Mouse (Mus musculus) neural tube, embryonic 11.5 days (tissue): Measurements from ENCODE around the gene Hc. TPM values are rescaled to one million over a fixed set of nuclear protein-coding genes. Genes with fewer than 3 reads are reported as not detected.
A peak's percentile ranks its signal among the peaks of the same experiment; 100 is the strongest.

Source experiments
- ATAC-seq: fragments of 200-750 bp; cut with Nextera tagmentation; 2 replicates; pipeline ENCODE4 v1.8.0; 2017; ENCODE audit warnings: moderate number of reproducible peaks, mild to moderate bottlenecking, moderate TSS enrichment, moderate library complexity; ENCODE audit not compliant: insufficient read depth, low FRiP score, low TSS enrichment
- DNase-seq: peaks from one replicate; pipeline ENCODE4 v3.0.0-alpha.2; 2015; ENCODE audit warnings: low spot score
- H3K27ac ChIP-seq: fragments of 300-500 bp; sonication (generic); 2 replicates; pipeline ENCODE4 v1.5.1; 2014; ENCODE audit warnings: low read depth, mild to moderate bottlenecking, low read length
- H3K27me3 ChIP-seq: fragments of 300-500 bp; sonication (generic); 2 replicates; pipeline ENCODE4 v1.6.1; 2014; ENCODE audit warnings: mild to moderate bottlenecking, low read length, mixed read lengths; ENCODE audit not compliant: control insufficient read depth, insufficient read depth
- H3K36me3 ChIP-seq: fragments of 300-500 bp; sonication (generic); 2 replicates; pipeline ENCODE4 v1.6.1; 2014; ENCODE audit warnings: mild to moderate bottlenecking, low read length, moderate library complexity, mixed read lengths; ENCODE audit not compliant: control insufficient read depth, insufficient read depth
- H3K4me1 ChIP-seq: fragments of 300-500 bp; sonication (generic); 2 replicates; pipeline ENCODE4 v1.6.1; 2014; ENCODE audit warnings: low read length, mixed read lengths; ENCODE audit not compliant: control insufficient read depth, insufficient read depth
- H3K4me2 ChIP-seq: fragments of 300-500 bp; sonication (generic); 2 replicates; pipeline ENCODE4 v1.6.1; 2014; ENCODE audit warnings: low read depth, mild to moderate bottlenecking, moderate library complexity
- H3K4me3 ChIP-seq: fragments of 300-500 bp; sonication (generic); 2 replicates; pipeline ENCODE4 v1.5.1; 2014; ENCODE audit warnings: low read depth, low read length
- H3K9ac ChIP-seq: fragments of 300-500 bp; sonication (generic); 2 replicates; pipeline ENCODE4 v1.6.1; 2014; ENCODE audit warnings: mild to moderate bottlenecking, low read length
- H3K9me3 ChIP-seq: fragments of 300-500 bp; sonication (generic); 2 replicates; pipeline ENCODE4 v1.6.1; 2016; ENCODE audit warnings: low read length; ENCODE audit not compliant: control insufficient read depth
- WGBS: fragments of 180-500 bp; shearing (Covaris S2); extraction: QIAGEN DNeasy Blood & Tissue Kit; methylation state at CpG from one replicate; pipeline ENCODE4 v1.1.7; 2014; 5-methylcytosine and 5-hydroxymethylcytosine counted together
- polyA plus RNA-seq: library from polyadenylated mRNA; unstranded; fragments of >200 nt; fragmentation: Nextera tagmentation; extraction: Ambion mirVana; gene quantifications from 2 replicates; pipeline ENCODE4 v1.2.1, GENCODE M21; 2014

Hc gene
- polyA plus RNA-seq, 1 experiment from 2014 or later: not detected

DNA sequence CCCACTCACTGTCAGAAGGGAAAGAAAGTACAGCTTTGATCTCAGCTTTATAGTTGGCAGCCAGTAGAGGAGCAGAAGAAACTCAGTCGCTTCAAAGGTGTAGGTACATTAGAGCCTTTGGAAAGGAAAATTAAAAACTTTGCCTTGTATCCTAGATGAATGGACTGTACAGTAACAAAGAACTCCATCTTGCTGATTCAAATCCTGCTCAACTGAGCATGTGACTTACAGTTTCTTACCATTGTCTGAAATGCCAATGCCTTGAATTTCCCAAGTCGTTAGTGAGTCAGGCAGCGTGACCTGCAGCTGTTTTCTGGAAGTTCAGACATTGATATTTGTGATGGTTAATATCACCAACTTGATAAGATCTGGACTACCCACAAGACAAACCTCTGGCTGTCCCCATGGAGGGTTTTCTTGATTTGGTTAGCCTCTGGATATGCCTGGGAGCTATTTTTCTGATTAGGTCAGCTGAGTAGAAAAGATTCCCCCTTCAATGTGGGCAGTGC lies 36.5 kb downstream of the Hc start:
- Histone ChIP-seq H3K4me2 (no peak overlapping the region), H3K4me1 (no peaks in the 10 kb centered on the region), H3K9ac (no peak overlapping the region), H3K9me3 (no peaks in the 10 kb centered on the region), H3K36me3 (no peaks in the 10 kb centered on the region), H3K27ac (no peak overlapping the region), H3K27me3 (no peaks in the 10 kb centered on the region), H3K4me3 (no peak overlapping the region)
- DNase-seq: no peak
- ATAC-seq: no peak
- 92% methylated on average over 3 of the region's 3 CpGs for WGBS

DNA sequence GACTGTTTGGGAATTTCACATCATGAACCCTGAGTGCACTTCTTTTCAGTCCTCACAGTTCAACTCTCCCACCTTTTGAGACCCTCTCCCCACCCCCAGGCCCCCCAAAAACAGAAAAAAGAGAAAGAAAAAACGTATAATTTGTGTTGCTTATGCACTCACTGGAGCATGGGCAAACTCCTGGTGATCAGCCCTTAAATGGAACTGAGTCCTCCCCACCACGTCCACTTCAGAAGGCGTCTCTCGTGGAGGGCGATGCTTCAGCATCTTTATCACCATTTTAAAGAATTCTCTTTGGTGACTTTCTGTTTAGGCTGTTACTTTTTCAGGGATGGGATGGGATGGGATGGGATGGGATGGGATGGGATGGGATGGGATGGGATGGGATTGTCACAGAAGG lies 39.4 kb downstream of the Hc start:
- 83% methylated on average over 5 of the region's 5 CpGs for WGBS
- DNase-seq (no peak), ATAC-seq (no peak)
- no peak overlapping the region for H3K27ac ChIP-seq
- H3K27me3 ChIP-seq: no peaks in the 10 kb centered on the region
- H3K9me3 ChIP-seq: no peaks in the 10 kb centered on the region
- no peaks in the 10 kb centered on the region for H3K36me3 ChIP-seq
- H3K4me2 ChIP-seq: no peak overlapping the region
- no peak overlapping the region for H3K4me3 ChIP-seq
- no peaks in the 10 kb centered on the region for H3K4me1 ChIP-seq
- H3K9ac ChIP-seq: no peak overlapping the region

DNA sequence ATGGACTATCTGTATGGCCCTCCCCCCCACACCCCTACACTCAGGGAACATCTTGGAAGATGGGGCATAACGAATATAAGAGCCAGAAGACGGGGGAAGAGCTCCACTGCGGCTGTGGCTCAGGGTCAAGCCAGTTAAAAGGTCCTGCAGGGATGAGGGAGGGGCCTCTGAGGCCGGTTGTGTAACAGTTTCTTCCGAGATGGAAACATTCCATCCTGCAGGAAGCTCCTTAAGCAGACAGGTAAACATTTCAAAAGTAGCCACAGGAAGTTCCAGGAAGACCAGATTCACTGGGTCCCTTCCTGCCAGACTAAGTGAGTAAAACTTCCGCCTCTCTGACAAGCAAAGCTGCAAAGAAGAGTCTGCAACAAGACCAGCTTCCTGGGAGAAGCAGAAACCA lies 45.4 kb downstream of the Hc start:
- Histone ChIP-seq H3K27ac (no peak overlapping the region), H3K9me3 (no peaks in the 10 kb centered on the region), H3K36me3 (no peaks in the 10 kb centered on the region), H3K4me1 (no peaks in the 10 kb centered on the region), H3K4me2 (no peak overlapping the region), H3K4me3 (no peak overlapping the region), H3K9ac (no peak overlapping the region), H3K27me3 (no peaks in the 10 kb centered on the region)
- WGBS: 47% methylated on average over 6 of the region's 6 CpGs
- DNase-seq: no peak
- no peak for ATAC-seq

DNA sequence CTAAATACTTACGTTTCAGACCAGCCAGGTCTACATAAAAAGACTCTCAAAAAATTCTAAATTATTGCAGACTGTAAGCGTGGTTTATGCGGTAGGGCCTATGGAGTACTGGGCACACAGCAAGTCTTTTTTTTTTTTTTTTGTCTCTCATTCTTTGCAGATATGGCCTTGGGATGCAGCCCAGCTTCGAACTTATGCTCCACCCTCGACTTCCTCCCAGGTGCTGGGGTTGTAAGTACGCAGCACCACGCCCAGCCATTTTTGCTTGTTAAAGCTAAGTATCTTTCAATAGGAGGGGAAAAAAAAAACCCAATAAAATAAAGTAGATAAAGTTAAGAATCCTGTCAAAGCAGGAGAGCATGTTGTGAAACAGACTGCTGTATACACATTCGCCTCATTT lies 49.6 kb downstream of the Hc start:
- ATAC-seq (no peak), DNase-seq (no peak)
- Histone ChIP-seq H3K4me1 (no peaks in the 10 kb centered on the region), H3K36me3 (no peaks in the 10 kb centered on the region), H3K27me3 (no peaks in the 10 kb centered on the region), H3K4me2 (no peak overlapping the region), H3K27ac (no peak overlapping the region), H3K4me3 (no peak overlapping the region), H3K9ac (no peak overlapping the region), H3K9me3 (no peaks in the 10 kb centered on the region)
- 93% methylated on average over 8 of the region's 8 CpGs for WGBS

DNA sequence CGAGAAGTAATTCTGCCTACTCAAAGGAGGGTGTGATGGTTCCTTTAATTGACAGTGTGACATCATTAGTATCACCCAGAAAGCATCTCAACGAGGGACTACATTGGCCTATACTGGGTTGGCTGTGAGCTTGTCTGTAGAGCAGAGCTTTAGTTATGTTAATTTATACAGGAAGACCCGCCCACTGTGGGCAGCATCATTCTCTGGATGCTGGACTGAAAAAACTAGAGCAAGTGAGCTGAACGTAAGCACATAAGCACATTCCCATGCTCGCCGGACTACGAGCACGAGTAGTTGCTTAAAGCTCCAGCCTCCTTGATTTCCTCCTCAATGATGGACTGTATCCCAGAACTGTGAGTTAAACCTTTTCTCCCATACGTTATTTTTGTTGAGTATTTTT lies 62.3 kb downstream of the Hc start:
- no peaks in the 10 kb centered on the region for H3K36me3 ChIP-seq
- WGBS: 84% methylated on average over 9 of the region's 9 CpGs
- no peaks in the 10 kb centered on the region for H3K27me3 ChIP-seq
- no peak overlapping the region for H3K9ac ChIP-seq
- no peak overlapping the region for H3K27ac ChIP-seq
- DNase-seq (no peak), ATAC-seq (no peak)
- H3K4me1 ChIP-seq: 0 out of 2 replicates have a peak, but pooled peaks cover 1% of the 10 kb centered on the region
- H3K4me2 ChIP-seq: no peak overlapping the region
- H3K4me3 ChIP-seq: no peak overlapping the region
- H3K9me3 ChIP-seq: no peaks in the 10 kb centered on the region

DNA sequence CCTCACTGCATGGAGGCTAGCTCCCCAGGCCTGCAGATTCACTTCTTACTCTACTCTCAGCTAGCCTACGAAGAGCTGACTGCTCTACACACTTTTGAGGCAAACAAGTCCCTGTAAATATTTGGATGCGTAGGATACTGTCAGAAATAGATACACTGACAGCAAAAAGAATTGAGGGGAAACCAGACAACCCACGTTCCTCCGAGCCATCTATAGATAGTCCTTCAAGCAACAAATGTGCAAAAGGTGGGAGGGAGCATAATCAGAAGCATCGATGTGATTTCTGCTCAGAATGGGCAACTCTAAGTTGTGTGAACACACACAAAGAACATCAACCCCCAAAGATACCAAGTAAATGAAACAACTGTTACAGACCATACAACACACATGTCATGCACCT lies 64.7 kb downstream of the Hc start:
- Histone ChIP-seq H3K36me3 (no peaks in the 10 kb centered on the region), H3K9me3 (no peaks in the 10 kb centered on the region), H3K9ac (no peak overlapping the region), H3K4me2 (no peak overlapping the region), H3K27ac (no peak overlapping the region), H3K4me1 (peaks cover 8% of the 10 kb centered on the region; the same call in 1 of the 2 replicates), H3K27me3 (no peaks in the 10 kb centered on the region), H3K4me3 (no peak overlapping the region)
- DNase-seq: no peak
- no peak for ATAC-seq
- 83% methylated on average over 5 of the region's 5 CpGs for WGBS

DNA sequence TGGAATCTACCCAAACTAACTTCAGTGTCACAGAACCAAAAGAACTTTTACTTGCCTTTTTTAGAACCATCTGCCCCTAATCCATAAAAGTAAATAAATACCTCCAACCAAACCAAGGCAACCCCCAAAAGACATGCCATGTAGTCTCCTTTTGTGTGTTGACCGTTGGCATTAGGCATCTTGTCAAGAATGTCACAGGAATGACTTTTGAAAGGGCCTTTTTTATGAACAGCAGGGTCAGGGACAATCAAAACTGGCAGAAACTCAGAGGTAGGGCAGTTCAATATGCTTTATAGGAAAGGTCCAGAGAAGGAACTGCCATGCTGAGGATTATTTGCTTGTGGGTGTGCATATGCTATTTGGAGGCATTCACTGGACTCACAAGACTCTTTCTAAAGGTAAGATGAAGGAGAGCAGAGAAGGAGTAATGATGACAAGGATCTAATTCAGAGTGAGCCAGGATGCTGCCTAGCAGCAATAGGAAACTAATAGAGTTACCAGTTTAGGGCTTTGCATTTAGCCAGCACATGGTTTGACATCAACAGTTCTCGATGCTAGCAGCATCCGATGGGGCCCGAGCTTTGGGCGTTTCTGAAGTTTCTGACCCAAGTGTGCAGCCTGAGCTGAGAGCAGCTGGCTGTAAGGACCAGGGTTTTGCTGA lies 67.4 kb downstream of the Hc start:
- no peak overlapping the region for H3K4me2 ChIP-seq
- ATAC-seq: no peak

DNA sequence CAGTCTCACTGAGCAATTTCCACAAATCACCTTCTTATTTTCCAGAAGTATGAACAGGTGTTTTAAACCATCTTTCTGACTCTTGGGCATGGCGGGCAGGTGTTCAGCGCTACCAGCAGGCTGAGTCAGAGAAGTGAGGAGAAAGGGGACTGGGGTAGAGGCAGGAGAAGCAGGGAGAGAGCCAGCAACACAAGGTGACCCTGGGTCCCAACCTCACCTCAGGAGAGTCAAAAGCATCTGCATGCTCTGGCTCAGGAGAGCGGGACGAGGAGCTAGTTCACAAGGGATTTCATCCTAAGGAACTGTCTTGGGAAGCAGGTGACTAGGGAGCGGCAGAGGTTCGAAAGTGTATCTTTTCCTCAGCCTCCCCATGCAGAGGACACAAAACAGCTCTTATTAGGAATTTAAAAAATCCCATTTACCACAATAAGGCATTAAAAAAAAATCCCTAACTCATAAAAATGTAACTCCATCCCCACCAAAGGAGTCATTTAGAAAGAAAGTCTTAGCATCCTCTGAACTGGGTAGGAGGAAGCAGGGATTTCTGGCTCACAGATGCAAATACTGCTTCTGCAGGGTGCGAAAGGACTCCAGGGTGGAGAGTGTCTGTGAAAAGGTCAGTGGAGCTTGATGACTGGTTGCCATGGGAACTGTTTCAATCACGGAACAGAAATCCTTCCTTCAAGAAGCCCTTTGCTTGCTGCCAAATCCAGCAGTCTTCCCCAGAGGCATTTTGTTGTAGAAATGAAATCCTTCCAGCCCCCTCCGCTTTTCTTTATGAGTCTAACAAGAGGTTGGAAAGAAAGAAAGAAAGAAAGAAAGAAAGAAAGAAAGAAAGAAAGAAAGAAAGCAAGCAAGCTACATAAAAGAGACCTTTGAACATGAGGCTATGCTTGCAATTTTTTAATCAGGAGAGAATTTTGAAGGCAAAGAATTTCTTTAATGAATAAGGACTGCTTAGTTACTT lies 68.2 kb downstream of the Hc start:
- Histone ChIP-seq H3K9me3 (no peaks in the 10 kb centered on the region), H3K36me3 (no peaks in the 10 kb centered on the region), H3K4me3 (no peak overlapping the region), H3K9ac (no peak overlapping the region), H3K4me1 (peaks cover 8% of the 10 kb centered on the region; the same call in 1 of the 2 replicates), H3K4me2 (no peak overlapping the region), H3K27ac (no peak overlapping the region), H3K27me3 (no peaks in the 10 kb centered on the region)
- no peak for ATAC-seq
- peak; percentile 55 for DNase-seq
- 14% methylated on average over 9 of the region's 9 CpGs for WGBS

More for the DNA sequence above, 67.4 kb downstream of the Hc start:
- no peak for DNase-seq
- Histone ChIP-seq H3K4me3 (no peak overlapping the region), H3K4me1 (peaks cover 8% of the 10 kb centered on the region; the same call in 1 of the 2 replicates), H3K9ac (no peak overlapping the region), H3K27ac (no peak overlapping the region), H3K36me3 (no peaks in the 10 kb centered on the region), H3K9me3 (no peaks in the 10 kb centered on the region), H3K27me3 (no peaks in the 10 kb centered on the region)
- 71% methylated on average over 5 of the region's 5 CpGs for WGBS
